Mouse (Mus musculus): ENCODE data around the gene Cbx3.

Cbx3 gene

DNA sequence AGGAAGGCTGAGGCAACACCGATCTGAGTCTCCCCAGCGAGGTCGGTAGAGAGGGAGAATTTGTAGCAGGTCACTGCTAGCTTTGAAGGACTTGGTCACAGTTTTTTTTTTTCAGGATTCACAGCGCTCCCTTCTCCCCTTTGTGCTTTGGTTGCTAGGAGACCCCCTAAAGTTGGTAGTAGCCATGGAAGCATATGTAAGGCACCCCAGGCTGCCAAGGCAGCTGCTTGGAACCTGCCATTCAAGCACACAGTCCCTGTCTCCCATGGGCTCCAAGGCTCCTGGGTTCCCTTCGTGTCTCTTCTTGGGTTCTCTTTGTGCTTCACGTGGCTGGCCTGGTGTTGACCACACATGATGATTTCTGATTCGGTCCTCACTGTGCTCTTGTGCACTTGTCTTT, 59.3 kb downstream of the Cbx3 start:
- no peak for DNase-seq

Data from cerebellum, adult 18-20 months (tissue).